Mouse (Mus musculus) natural killer cell, adult 2 months (primary cell): ENCODE data around the gene Stxbp2.
"Not testable (repeated sequence)": the region's sequence is repeated elsewhere in the genome, so short reads cannot be mapped to it uniquely, and the experiment has no call there.

ENCODE experiments used
- DNase-seq, 2 experiments: peaks; one replicate each; pipeline ENCODE4 v3.0.0; 2022; ENCODE audit warnings: low spot score in 2 of 2

Gene Stxbp2

DNA sequence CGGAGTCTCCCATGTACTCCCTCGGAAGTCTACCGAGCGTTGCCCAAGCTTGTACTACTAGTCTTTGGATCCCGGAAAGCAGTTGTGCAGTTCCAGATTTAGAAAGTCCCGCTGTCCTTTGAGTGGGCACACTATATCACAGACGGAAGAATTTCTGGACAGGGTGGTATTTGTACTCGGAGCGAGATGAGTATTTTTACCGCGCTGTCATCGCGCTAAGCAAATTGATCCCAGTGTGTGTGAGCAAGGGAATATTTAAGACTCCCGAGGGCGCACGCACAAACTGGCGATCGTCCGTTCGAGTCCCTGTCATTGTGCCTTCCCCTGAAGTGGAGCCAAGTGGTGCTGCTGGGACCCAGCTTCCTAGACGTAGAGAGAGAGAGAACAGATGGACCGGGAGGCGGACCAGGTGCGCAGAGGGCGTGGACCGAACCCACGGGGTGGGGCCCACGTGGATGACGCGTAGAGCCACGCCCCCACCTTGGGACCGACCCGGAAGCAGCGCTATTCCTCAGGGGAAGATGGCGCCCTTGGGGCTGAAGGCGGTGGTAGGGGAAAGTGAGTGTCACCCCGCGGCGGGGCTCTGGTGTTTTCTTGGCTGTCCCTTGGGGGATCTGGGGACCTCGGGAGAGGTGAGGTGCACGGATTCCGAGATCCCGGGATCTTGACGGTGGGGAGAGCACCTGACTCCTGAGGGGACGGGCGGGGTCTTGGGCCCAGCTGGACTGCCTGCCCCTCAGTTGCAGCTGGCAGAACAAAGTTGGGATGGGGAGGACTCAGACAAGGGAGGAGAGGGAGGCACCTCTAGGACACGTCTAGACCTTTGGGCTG lies at the start of gene Stxbp2:
Gene Stxbp2 (plus strand): TSS at position 309 of the 831 bp plus-strand sequence.
- DNase-seq, result peak; percentile 73 to 86

GRCm38 (mm10) chr8:3581961-3582360 lies 48.8 kb upstream of the Stxbp2 start:
- not testable (repeated sequence) for DNase-seq

GRCm38 (mm10) chr8:3586452-3586851 lies 44.3 kb upstream of the Stxbp2 start:
- no peak for DNase-seq

GRCm38 (mm10) chr8:3586993-3587390 lies 43.8 kb upstream of the Stxbp2 start, which contains the start of gene Camsap3:
Gene Camsap3 (plus strand): TSS chr8:3587293.
- no peak for DNase-seq

GRCm38 (mm10) chr8:3587391-3588257 lies 43.1 kb upstream of the Stxbp2 start:
- peak in 1 of 2 experiments; percentile 12 for DNase-seq

GRCm38 (mm10) chr8:3588258-3588633 lies 42.5 kb upstream of the Stxbp2 start:
- no peak for DNase-seq

- DNase-seq, result no peak
Measured at GRCm38 (mm10) chr8:3593470-3593869, 37.3 kb upstream of the Stxbp2 start.

DNA sequence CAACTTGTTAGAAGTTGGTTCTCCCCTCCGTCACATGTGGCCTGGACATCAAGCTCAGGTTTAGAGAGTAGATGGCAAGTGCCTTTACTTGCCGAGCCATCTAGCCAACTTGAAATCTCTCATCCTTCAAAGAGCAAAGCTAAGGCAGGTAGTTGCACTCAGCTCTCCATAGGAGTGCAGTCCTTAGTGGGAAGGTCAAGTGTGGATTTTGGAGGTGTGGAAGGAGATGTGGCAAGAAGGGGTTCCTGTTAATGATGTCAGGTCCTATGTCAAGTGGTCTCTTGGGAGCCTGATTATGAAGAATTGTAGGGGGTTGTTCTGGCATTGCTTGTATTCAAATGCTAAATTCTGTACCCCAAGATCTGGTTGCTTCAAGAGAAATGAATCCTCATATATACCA lies 36.3 kb upstream of the Stxbp2 start:
- DNase-seq, result no peak

GRCm38 (mm10) chr8:3598054-3598453 lies 32.7 kb upstream of the Stxbp2 start:
- DNase-seq, result no peak

GRCm38 (mm10) chr8:3599219-3599618 lies 31.5 kb upstream of the Stxbp2 start:
- DNase-seq, result no peak

- no peak for DNase-seq
Measured at GRCm38 (mm10) chr8:3600401-3600800, 30.4 kb upstream of the Stxbp2 start.

GRCm38 (mm10) chr8:3603439-3603838 lies 27.3 kb upstream of the Stxbp2 start:
- DNase-seq, result no peak

DNA sequence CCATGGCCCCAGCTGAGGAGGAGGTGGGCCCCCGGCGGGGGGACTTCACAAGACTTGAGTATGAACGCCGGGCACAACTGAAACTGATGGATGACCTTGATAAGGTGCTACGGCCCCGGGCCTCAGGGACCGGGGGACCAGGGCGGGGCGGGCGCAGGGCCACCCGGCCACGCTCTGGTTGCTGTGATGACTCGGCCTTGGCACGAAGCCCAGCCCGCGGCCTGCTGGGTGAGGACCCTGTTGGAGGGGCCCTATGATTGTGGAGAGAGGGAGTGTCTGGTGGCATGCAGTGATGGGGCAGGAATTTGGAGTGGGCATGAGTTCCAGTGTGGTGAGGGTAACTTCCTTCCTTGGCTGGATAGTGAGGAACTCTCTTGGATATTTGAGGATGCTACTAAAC lies 24.2 kb upstream of the Stxbp2 start:
- no peak for DNase-seq

GRCm38 (mm10) chr8:3607822-3608221 lies 22.9 kb upstream of the Stxbp2 start:
- DNase-seq, result no peak

DNA sequence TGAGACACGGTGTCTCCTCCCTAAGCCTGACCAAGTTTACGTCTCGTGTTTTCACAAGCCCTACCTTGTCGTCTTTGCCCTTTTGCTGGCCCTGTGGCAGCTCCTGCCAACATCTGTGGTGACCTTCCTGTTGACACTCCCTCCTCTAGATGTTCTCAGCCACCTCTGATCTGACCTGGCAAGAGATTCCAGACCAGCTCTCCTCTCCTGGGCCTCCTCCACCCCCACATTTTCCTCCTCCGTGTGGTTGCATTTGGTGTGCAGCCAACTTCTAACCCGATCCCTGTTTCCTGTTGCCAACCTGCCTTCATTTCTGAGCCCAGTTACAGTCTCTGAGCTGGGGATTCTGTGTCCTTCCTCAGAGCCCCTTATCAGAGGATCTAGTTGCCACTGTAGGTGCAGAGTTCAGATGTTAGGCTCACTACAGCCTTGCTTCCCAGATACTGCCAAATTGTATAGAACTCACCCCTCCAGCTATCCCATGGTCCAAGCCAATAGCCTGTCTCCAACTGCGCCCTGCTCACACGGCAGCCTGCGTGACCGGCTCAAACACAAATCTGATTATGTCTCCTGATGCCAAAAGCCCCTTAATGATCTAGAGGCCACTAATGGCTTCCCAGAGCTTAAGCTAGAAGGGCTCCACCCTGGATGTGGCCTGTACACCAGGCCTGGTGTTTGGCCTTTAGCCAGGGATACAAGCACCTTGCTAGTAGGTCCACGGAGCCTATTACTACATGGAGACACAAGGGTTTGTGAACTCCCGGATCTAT lies 21.5 kb upstream of the Stxbp2 start:
- no peak for DNase-seq

GRCm38 (mm10) chr8:3609816-3610150 lies 21.0 kb upstream of the Stxbp2 start:
- DNase-seq, result no peak

DNA sequence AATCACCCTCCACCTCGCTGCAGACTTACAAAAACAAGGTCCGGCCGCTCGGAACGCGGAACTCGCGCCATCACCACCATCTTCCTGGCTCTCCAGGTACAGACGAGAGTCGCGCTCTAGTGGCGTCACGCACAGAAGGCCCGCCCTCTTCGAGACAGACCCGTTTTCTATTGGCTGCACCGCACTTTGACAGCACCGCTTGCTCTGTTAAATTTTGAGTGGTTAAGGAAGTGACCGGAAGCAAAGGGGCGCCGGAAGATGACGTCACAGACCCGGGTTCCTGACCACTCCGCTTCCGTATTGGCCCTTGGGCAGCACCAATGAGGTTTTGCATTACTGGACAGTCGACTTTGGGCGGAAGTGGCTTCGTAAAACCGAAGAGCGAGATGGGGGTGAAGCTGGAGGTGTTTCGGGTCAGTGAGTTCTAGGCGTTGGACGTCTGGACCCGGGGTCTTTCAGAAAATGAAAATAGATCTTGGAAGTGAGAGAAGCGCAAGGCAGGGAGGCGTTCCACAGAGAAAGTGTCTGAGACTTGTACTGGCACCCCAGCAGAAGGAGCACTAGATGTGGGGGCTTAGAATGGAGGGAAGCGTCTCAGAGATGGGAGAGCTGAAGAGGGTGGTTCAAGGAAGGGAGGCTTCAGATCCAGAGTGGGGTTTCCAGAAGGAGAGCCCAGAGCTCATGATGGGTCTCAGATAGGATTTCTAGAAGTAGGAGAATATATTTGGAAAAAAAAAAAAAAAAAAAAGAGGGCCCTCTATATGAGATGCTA lies 9.4 kb upstream of the Stxbp2 start, which contains the start of the genes Xab2 and Pet100:
Gene Xab2 (minus strand): TSS at position 118 of the 772 bp plus-strand sequence.
Gene Pet100 (plus strand): TSS at position 350 of the 772 bp plus-strand sequence.
- peak; percentile 99 for DNase-seq

DNA sequence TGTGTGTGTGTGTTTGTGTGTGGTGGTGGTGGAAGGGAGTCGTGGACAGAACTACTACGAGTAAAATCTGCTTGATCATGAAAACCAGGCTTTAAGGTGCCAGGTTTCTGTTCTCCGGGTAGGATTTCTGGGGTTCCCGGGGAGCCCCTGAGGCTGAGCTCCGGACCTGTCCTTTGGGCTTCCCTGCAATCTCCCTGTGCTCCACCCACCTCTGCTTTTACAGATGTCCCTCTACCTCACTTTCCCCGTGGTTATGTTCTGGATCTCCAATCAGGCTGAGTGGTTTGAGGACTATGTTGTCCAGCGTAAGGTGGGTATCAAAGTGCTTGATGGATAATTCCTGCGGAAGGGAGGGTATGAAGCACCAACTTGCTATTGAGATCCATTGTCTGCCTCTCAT lies 8.6 kb upstream of the Stxbp2 start:
- no peak for DNase-seq

- no peak for DNase-seq
Measured at GRCm38 (mm10) chr8:3625445-3625844, 5.3 kb upstream of the Stxbp2 start, which contains the start of gene Pcp2. Gene Pcp2 (minus strand): TSS chr8:3625545.

- DNase-seq, result no peak
Measured at GRCm38 (mm10) chr8:3626971-3627370, 3.8 kb upstream of the Stxbp2 start.

GRCm38 (mm10) chr8:3628014-3628413 lies 2.7 kb upstream of the Stxbp2 start:
- peak; percentile 26 to 62 for DNase-seq
